Mouse (Mus musculus): ENCODE results near the gene Mgat3. TPM values are rescaled to one million over a fixed set of nuclear protein-coding genes. Genes with fewer than 3 reads are reported as not detected.
A peak's percentile ranks its signal among the peaks of the same experiment; 100 is the strongest.

The Mgat3 gene
- polyA plus RNA-seq, 1 experiment from 2014 or later, result 5.8 TPM

DNA sequence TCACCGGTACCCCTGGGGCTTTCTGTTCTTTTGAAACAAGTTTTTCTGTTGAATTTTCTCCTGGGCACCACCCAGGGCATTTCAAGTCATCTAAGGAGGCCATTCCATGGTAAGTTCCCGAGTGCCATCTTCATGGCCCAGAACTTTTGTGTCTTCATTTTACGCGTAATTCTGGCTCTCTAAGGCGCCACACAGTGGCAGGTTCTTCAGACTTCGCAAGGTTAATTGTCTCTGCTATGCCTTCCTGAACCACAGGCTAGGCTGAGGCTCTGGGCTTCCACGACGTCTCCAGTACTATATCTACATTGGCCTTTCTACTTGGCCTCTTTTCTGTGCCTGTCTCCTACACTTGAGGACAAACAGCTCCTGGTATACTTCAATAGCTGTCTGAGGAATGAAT, 47.5 kb downstream of the Mgat3 start:
- no peak overlapping the region for H3K27ac ChIP-seq (replicated peaks)
- no peak overlapping the region for H3K4me2 ChIP-seq (replicated peaks; ENCODE audit: low read depth)
- H3K4me3 ChIP-seq (ENCODE audit: low read depth, low read length), result no peak overlapping the region
- 59% methylated on average over 8 of the region's 8 CpGs for WGBS
- H3K9me3 ChIP-seq (ENCODE audit: control insufficient read depth, low read length), result no peaks in the 10 kb centered on the region
- TF ChIP-seq EP300 (optimal IDR thresholded peaks at IDR 0.05) (no peak), CTCF (IDR thresholded peaks at IDR 0.05; ENCODE audit: low read depth) (peak; percentile 42)
- no peaks in the 10 kb centered on the region for H3K27me3 ChIP-seq (ENCODE audit: control insufficient read depth, insufficient read depth, low read length)
- no peak overlapping the region for H3K9ac ChIP-seq (ENCODE audit: low read length)
- no peak for DNase-seq (ENCODE audit: low spot score)
- H3K36me3 ChIP-seq (ENCODE audit: control insufficient read depth, insufficient read depth, low read length), result no peaks in the 10 kb centered on the region
- no peaks in the 10 kb centered on the region; the same call in 1 of the 2 replicates for H3K4me1 ChIP-seq (replicated peaks; ENCODE audit: control insufficient read depth, insufficient read depth)
- no peak for ATAC-seq (ENCODE audit: low FRiP score, low TSS enrichment)

DNA sequence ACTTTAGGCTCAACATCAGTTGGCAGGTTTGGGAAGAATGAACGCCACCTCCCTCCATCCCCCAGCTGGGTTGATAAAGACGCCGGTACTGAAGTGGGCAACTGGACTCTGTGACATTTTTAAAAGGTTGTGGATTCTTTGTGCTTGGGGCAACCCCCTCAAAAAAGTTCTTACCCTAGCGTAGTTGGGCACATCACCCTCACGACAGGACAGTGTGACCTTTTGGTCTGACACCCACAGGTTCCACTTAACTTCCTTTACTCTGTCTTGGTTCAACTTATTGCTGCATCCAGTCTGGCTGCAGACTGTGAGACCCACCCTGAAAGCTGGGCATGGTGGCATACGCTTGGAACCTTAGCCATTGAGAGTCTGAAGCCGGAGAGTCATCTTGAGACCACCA, 50.2 kb downstream of the Mgat3 start:
- Histone ChIP-seq H3K9me3 (ENCODE audit: control insufficient read depth, low read length) (no peaks in the 10 kb centered on the region), H3K4me1 (replicated peaks; ENCODE audit: control insufficient read depth, insufficient read depth) (no peaks in the 10 kb centered on the region; the same call in 1 of the 2 replicates), H3K9ac (ENCODE audit: low read length) (no peak overlapping the region), H3K27ac (replicated peaks) (no peak overlapping the region), H3K36me3 (ENCODE audit: control insufficient read depth, insufficient read depth, low read length) (no peaks in the 10 kb centered on the region), H3K4me3 (ENCODE audit: low read depth, low read length) (no peak overlapping the region), H3K27me3 (ENCODE audit: control insufficient read depth, insufficient read depth, low read length) (no peaks in the 10 kb centered on the region), H3K4me2 (replicated peaks; ENCODE audit: low read depth) (no peak overlapping the region)
- ATAC-seq (ENCODE audit: low FRiP score, low TSS enrichment) (no peak), DNase-seq (ENCODE audit: low spot score) (no peak)
- TF ChIP-seq CTCF (IDR thresholded peaks at IDR 0.05; ENCODE audit: low read depth) (no peak), EP300 (optimal IDR thresholded peaks at IDR 0.05) (no peak)
- WGBS, result 89% methylated on average over 7 of the region's 7 CpGs

DNA sequence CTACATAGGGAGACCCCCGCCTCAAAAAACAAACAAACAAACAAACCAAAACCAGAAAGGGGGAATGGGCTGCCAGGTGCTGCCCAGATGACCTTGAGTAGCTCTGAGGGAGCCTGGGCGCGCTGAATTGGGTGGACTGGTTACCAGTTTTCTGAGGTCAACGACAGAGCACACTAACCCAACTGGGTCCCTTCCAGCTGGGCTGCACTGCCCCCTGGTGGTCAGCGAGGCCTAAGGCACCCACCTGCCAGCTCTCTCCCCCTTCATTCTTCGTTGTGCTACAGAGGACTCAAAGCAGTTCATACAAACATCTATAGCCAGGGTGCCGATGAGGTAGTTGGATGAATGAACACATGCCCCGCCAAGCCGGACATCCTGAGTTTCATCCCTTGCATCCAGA, 51.7 kb downstream of the Mgat3 start:
- WGBS, result 24% methylated on average over 9 of the region's 9 CpGs
- TF ChIP-seq CTCF (IDR thresholded peaks at IDR 0.05; ENCODE audit: low read depth) (peak; percentile 94), EP300 (optimal IDR thresholded peaks at IDR 0.05) (no peak)
- Histone ChIP-seq H3K27ac (replicated peaks) (no peak overlapping the region), H3K4me1 (replicated peaks; ENCODE audit: control insufficient read depth, insufficient read depth) (no peaks in the 10 kb centered on the region), H3K27me3 (ENCODE audit: control insufficient read depth, insufficient read depth, low read length) (no peaks in the 10 kb centered on the region), H3K4me3 (ENCODE audit: low read depth, low read length) (no peak overlapping the region), H3K9ac (ENCODE audit: low read length) (no peak overlapping the region), H3K36me3 (ENCODE audit: control insufficient read depth, insufficient read depth, low read length) (no peaks in the 10 kb centered on the region), H3K9me3 (ENCODE audit: control insufficient read depth, low read length) (no peaks in the 10 kb centered on the region), H3K4me2 (replicated peaks; ENCODE audit: low read depth) (no peak overlapping the region)
- DNase-seq (ENCODE audit: low spot score) (peak; percentile 90), ATAC-seq (ENCODE audit: low FRiP score, low TSS enrichment) (peak; percentile 83)

DNA sequence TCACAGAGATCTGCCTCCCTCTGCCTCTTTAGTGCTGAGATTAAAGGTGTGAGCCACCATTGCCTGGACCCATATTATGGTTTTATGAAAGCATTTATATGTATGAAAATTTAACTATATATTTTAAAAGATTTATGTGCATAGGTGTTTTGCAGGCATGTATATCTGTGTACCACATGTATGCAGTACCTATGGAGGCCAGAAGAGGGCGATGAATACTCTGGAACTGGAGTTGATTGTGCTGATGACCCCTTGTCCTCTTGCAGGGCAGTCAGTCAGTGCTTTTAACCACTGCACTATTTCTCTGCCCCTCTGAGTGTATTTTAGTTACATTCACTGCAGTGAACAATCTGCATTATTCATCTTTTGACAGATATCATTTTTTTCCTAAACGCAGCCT, 52.3 kb downstream of the Mgat3 start:
- 44% methylated on average over 2 of the region's 2 CpGs for WGBS
- H3K27ac ChIP-seq (replicated peaks), result no peak overlapping the region
- DNase-seq (ENCODE audit: low spot score) (peak; percentile 73), ATAC-seq (ENCODE audit: low FRiP score, low TSS enrichment) (peak; percentile 38; the same call in 1 of the 2 replicates)
- H3K4me2 ChIP-seq (replicated peaks; ENCODE audit: low read depth), result no peak overlapping the region
- TF ChIP-seq CTCF (IDR thresholded peaks at IDR 0.05; ENCODE audit: low read depth) (peak; percentile 80), EP300 (optimal IDR thresholded peaks at IDR 0.05) (no peak)
- H3K4me3 ChIP-seq (ENCODE audit: low read depth, low read length), result no peak overlapping the region
- H3K9ac ChIP-seq (ENCODE audit: low read length), result no peak overlapping the region
- no peaks in the 10 kb centered on the region for H3K9me3 ChIP-seq (ENCODE audit: control insufficient read depth, low read length)
- H3K4me1 ChIP-seq (replicated peaks; ENCODE audit: control insufficient read depth, insufficient read depth), result no peaks in the 10 kb centered on the region
- no peaks in the 10 kb centered on the region for H3K36me3 ChIP-seq (ENCODE audit: control insufficient read depth, insufficient read depth, low read length)
- H3K27me3 ChIP-seq (ENCODE audit: control insufficient read depth, insufficient read depth, low read length), result no peaks in the 10 kb centered on the region

DNA sequence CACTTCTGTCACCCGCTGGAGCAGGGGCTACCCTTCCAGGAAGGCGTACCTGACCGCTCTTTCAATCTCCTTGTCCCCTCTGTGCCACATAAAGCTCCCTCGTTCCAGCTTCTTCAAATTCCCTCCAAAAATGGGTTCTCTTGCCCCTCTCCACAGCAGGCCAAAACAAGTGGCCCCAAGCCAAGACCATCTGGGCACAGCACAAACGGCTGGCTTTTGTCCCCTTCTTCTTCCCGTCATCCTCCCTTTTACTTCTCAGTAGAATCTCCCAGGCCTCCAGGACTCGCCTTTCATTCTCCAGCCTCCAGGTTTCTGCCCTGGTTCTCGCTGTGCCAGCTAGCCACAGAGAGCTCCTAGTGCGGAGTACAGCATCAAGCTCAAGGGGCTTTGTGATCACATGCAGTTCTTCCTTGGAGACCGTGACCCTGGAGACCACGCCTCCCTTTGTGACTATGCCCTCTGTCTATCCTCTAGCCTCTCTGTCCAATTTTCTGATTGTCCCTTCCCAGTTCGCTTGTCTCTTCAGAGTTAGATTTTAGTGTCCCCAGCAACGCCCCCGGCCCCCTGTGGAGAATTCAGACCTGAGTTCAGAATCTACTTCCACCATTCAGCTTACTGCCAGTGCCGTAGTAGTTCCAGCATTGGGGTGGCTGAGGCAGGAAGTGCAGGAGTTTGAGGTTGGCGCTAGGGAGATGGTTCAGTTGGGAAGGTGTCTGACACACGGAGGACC, 54.7 kb downstream of the Mgat3 start:
- TF ChIP-seq EP300 (optimal IDR thresholded peaks at IDR 0.05) (no peak), CTCF (IDR thresholded peaks at IDR 0.05; ENCODE audit: low read depth) (no peak)
- no peak for DNase-seq (ENCODE audit: low spot score)
- Histone ChIP-seq H3K9me3 (ENCODE audit: control insufficient read depth, low read length) (no peaks in the 10 kb centered on the region), H3K27me3 (ENCODE audit: control insufficient read depth, insufficient read depth, low read length) (no peaks in the 10 kb centered on the region), H3K4me2 (replicated peaks; ENCODE audit: low read depth) (no peak overlapping the region), H3K27ac (replicated peaks) (no peak overlapping the region), H3K4me3 (ENCODE audit: low read depth, low read length) (no peak overlapping the region), H3K4me1 (replicated peaks; ENCODE audit: control insufficient read depth, insufficient read depth) (0 out of 2 replicates have a peak, but pooled peaks cover 2% of the 10 kb centered on the region), H3K9ac (ENCODE audit: low read length) (no peak overlapping the region), H3K36me3 (ENCODE audit: control insufficient read depth, insufficient read depth, low read length) (no peaks in the 10 kb centered on the region)
- no peak for ATAC-seq (ENCODE audit: low FRiP score, low TSS enrichment)
- WGBS, result 79% methylated on average over 17 of the region's 17 CpGs

DNA sequence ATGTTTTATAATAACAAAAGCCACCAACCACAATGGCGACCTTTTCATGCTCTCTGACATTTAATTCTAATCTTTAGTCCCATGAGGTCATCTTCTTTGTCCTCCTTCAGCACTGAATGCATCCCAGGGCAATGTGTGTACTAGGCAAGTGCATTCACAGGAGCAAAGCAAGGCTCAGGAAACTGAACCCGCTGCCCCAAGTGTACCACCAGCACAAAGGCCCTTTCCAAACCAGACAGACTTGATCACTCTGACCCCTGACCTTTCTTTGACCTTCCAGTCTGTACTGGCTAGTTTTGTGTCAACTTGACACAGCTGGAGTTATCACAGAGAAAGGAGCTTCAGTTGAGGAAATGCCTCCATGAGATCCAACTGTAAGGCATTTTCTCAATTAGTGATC, 58.8 kb downstream of the Mgat3 start:
- H3K9ac ChIP-seq (ENCODE audit: low read length), result no peak overlapping the region
- 0 out of 2 replicates have a peak, but pooled peaks cover 4% of the 10 kb centered on the region for H3K36me3 ChIP-seq (ENCODE audit: control insufficient read depth, insufficient read depth, low read length)
- no peak for ATAC-seq (ENCODE audit: low FRiP score, low TSS enrichment)
- no peak for DNase-seq (ENCODE audit: low spot score)
- WGBS, result 78% methylated on average over 2 of the region's 2 CpGs
- no peak for TF ChIP-seq EP300 (optimal IDR thresholded peaks at IDR 0.05)
- TF ChIP-seq CTCF (IDR thresholded peaks at IDR 0.05; ENCODE audit: low read depth), result no peak
- H3K4me3 ChIP-seq (ENCODE audit: low read depth, low read length), result no peak overlapping the region
- no peak overlapping the region for H3K27ac ChIP-seq (replicated peaks)
- H3K4me2 ChIP-seq (replicated peaks; ENCODE audit: low read depth), result no peak overlapping the region
- no peaks in the 10 kb centered on the region for H3K27me3 ChIP-seq (ENCODE audit: control insufficient read depth, insufficient read depth, low read length)
- H3K4me1 ChIP-seq (replicated peaks; ENCODE audit: control insufficient read depth, insufficient read depth), result 0 out of 2 replicates have a peak, but pooled peaks cover 2% of the 10 kb centered on the region
- H3K9me3 ChIP-seq (ENCODE audit: control insufficient read depth, low read length), result no peaks in the 10 kb centered on the region
